Mouse (Mus musculus) E14TG2a.4 (cell line): ENCODE measurements around the gene Kmt2a.

Experiments used
- CTCF ChIP-seq: conservative IDR thresholded peaks from 2 replicates; pipeline ENCODE4 v1.5.1; 2014; ENCODE audit warnings: low read length
- NANOG ChIP-seq: IDR thresholded peaks from 2 replicates; pipeline ENCODE4 v1.6.1; 2014; ENCODE audit warnings: borderline replicate concordance, low read length, mixed read lengths
- POU5F1 ChIP-seq: IDR thresholded peaks from 2 replicates; pipeline ENCODE4 v1.6.1; 2014; ENCODE audit warnings: low read length, borderline replicate concordance

DNA sequence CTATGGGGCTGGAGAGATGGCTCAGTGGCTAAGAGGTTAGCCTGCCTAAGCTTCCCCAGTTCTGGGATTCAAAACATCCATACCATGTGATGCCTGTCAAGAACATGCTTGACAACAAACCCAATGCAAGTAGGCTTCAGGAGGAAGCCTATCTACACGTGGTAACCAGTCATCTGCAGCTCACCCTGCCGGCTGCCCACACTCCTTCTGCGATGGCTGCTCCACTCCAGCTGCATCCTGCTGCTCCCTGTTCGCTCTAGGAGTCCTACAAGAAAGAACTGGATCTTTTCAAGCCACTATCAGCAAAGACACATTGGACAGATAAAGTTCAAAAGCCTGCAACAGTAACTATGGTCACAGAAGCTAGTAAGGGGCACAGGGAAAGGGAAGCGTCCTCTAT, 63.6 kb downstream of the Kmt2a start:
- TF ChIP-seq CTCF (no peak), NANOG (no peak), POU5F1 (no peak)
